Mouse (Mus musculus): ENCODE results near the gene Lbhd2. TPM values are rescaled to one million over a fixed set of nuclear protein-coding genes. Genes with fewer than 3 reads are reported as not detected.

The Lbhd2 gene
- polyA plus RNA-seq (2016; fragmentation: Nextera tagmentation; extraction: Ambion mirVana) = not detected in 2 replicates

DNA sequence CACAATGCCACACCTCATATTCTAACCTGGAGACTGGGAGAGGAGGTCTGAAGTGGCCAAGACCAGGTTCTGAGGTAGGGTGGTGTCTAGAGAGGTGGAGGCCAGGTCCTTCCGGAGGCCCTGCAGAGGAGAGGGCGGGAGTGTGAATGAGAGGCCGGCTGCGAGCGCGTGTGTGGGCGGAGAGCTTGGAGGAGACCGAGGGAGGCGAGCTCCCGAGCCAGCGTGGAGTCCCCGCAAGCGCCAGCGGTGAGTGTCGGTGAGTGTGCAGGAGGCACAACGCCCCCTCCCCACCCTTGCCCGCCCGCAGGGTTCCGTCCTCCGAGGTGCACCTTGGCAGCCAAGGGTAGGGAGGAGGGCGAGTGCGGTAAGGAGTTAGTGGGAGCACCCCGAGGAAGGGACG, at the start of gene Lbhd2:
Lbhd2 (plus strand) TSS at position 188 of the 400 bp plus-strand sequence.
- DNase-seq (ENCODE audit: low spot score) = no peak

DNA sequence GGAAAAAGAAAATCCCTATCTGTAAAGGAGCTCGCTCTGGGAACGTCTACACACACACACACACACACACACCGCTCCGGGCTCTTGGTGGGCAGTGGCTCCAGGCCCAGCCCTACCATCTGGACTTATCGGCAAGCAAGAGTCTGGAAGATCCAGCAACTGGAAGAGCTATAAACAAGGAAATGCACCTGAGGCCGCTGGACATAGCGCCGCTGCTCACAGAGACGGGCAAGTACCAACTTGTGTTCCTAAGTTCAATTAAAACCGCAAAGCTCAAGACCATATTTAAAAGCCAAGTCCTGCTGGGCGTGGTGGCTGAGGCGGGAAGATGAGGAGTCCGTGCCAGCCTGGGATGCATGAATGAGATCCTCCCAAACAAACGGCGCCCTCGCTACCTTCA, 45.9 kb upstream of the Lbhd2 start:
- peaks cover 56% of the 10 kb centered on the region for H3K4me1 ChIP-seq
- no peaks in the 10 kb centered on the region for H3K27me3 ChIP-seq (replicated peaks; ENCODE audit: low read depth, poor library complexity, severe bottlenecking)
- H3K36me3 ChIP-seq (replicated peaks) = peaks cover 5% of the 10 kb centered on the region; the same call in 1 of the 2 replicates
- H3K9me3 ChIP-seq = no peaks in the 10 kb centered on the region
- DNase-seq (ENCODE audit: low spot score) = no peak
- WGBS = 91% methylated on average over 16 of the region's 16 CpGs
- no peak overlapping the region for H3K4me3 ChIP-seq
- H3K27ac ChIP-seq (replicated peaks) = peak overlapping the region; percentile 26; the same call in 1 of the 2 replicates

More for the DNA sequence above, at the start of gene Lbhd2:
- Histone ChIP-seq H3K27me3 (replicated peaks; ENCODE audit: low read depth, poor library complexity, severe bottlenecking) (peaks cover 83% of the 10 kb centered on the region), H3K27ac (replicated peaks) (no peak within 1 kb of the TSS), H3K9me3 (no peaks in the 10 kb centered on the region), H3K4me1 (peaks cover 19% of the 10 kb centered on the region), H3K4me3 (peak within 1 kb of the TSS; percentile 45), H3K36me3 (replicated peaks) (no peaks in the 10 kb centered on the region)
- WGBS = 2% methylated on average over 23 of the region's 24 CpGs

DNA sequence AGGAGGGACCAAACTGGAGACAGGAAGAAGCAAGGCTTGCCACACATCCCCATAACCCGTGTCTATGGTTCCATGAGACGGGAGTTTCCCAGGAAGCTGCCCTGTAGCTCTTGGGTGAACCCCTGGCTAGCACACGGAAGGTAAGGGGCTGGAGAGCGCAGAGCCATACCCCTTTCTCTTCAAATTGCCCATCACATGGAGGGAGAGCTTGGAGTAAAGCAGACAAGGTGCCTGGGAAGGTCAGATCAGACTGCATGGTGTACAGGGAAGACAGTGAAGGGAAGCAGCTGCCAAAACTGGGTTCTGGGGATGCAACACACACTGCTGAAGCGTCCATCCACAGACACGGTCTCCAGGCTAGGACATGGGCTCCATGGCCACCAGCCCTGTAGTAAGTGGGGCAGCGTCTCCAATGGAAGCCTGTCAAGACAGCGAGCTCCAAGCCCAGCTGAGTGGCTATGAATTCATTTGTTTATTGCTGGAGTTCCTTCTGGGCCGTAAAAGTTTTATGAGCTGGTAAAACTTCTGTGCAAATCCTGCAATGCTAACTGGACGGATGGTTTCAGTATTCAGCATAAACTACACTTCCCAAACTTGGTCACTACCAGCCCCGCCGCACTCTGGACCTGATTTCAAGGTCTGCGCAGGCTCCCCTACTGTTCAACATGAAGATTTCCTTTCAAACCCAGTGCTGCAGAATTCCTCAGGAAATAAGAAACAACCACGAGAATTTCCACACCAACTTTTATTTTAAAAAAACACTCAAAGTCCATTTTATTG, 45.1 kb upstream of the Lbhd2 start:
- H3K4me1 ChIP-seq = peaks cover 48% of the 10 kb centered on the region
- no peak for DNase-seq (ENCODE audit: low spot score)

DNA sequence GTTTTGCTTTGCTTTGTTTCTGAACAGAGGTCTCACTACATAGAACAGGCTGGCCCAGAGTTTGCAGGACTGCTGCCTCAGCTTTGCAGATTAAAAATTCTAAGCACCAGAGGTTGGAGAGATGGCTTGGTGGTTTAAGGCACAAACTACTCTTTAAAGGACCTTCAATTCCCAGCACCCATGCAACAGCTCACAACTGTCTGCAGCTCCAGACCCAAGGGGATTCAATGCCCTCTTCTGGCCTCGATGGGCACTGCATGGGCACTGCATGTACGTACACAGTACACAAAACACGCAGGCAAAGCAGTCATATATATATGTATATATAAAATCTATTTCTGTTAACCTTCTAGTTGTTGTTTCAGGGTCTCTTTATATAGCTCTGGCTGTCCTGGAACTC, 42.4 kb upstream of the Lbhd2 start:
- 92% methylated on average over 3 of the region's 3 CpGs for WGBS
- no peak for DNase-seq (ENCODE audit: low spot score)
- no peak overlapping the region for H3K27ac ChIP-seq (replicated peaks)
- peaks cover 7% of the 10 kb centered on the region; the same call in 1 of the 2 replicates for H3K36me3 ChIP-seq (replicated peaks)
- H3K27me3 ChIP-seq (replicated peaks; ENCODE audit: low read depth, poor library complexity, severe bottlenecking) = no peaks in the 10 kb centered on the region
- no peaks in the 10 kb centered on the region for H3K9me3 ChIP-seq
- peaks cover 48% of the 10 kb centered on the region for H3K4me1 ChIP-seq
- H3K4me3 ChIP-seq = no peak overlapping the region

More for the DNA sequence above, 45.1 kb upstream of the Lbhd2 start:
- no peak overlapping the region for H3K4me3 ChIP-seq
- H3K27me3 ChIP-seq (replicated peaks; ENCODE audit: low read depth, poor library complexity, severe bottlenecking) = no peaks in the 10 kb centered on the region
- peaks cover 5% of the 10 kb centered on the region; the same call in 1 of the 2 replicates for H3K36me3 ChIP-seq (replicated peaks)
- H3K27ac ChIP-seq (replicated peaks) = peak overlapping the region; percentile 26; the same call in 1 of the 2 replicates
- 89% methylated on average over 14 of the region's 14 CpGs for WGBS
- no peaks in the 10 kb centered on the region for H3K9me3 ChIP-seq

DNA sequence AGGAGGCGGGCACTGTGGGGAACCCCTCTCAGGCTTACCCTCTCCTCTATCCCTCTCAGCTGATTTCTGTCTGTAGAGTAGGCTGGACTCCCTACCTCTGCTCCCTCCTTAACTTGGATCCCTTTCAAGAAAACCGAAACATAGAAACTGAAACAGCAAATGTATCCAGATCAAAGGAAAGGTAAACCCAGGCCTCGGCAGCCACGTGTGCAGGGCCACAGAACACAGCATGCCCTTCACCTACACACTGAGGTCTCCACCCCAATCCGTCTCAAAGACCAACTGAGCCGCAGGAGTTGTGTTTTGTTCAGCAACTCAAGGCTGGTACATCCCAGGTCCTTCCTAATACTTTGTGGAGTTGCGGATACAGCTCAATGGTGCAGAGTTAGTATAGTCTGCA, 39.5 kb upstream of the Lbhd2 start:
- Histone ChIP-seq H3K36me3 (replicated peaks) (0 out of 2 replicates have a peak, but pooled peaks cover 2% of the 10 kb centered on the region), H3K4me3 (no peak overlapping the region), H3K4me1 (peaks cover 54% of the 10 kb centered on the region), H3K27me3 (replicated peaks; ENCODE audit: low read depth, poor library complexity, severe bottlenecking) (no peaks in the 10 kb centered on the region), H3K27ac (replicated peaks) (no peak overlapping the region), H3K9me3 (no peaks in the 10 kb centered on the region)
- 89% methylated on average over 7 of the region's 7 CpGs for WGBS
- DNase-seq (ENCODE audit: low spot score) = no peak

DNA sequence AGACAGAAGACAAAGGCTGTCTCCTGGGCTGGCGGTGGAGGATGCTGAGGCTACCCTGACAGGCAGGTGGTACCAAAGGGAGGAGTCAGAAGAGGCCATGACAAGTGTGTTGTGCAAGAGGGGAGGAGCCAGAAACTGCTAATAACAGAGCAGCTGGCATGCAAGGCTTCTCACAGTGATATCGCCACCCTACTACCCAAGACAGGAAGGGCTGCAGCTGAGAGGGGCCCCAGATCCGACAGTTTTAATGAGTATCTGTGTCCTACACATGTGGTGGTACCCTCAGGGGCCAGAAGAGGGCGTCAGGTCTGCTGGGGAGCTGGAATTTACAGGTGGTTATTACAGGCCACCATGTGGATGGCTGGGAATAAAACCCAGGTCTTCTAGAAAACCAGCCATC, 36.4 kb upstream of the Lbhd2 start:
- 54% methylated on average over 4 of the region's 4 CpGs for whole genome bisulfite sequencing
- no peaks in the 10 kb centered on the region for H3K9me3 ChIP-seq
- DNase-seq (ENCODE audit: low spot score) = no peak
- H3K27me3 ChIP-seq (replicated peaks; ENCODE audit: low read depth, poor library complexity, severe bottlenecking) = no peaks in the 10 kb centered on the region
- H3K27ac ChIP-seq (replicated peaks) = no peak overlapping the region
- peaks cover 54% of the 10 kb centered on the region for H3K4me1 ChIP-seq
- H3K4me3 ChIP-seq = no peak overlapping the region
- 0 out of 2 replicates have a peak, but pooled peaks cover 2% of the 10 kb centered on the region for H3K36me3 ChIP-seq (replicated peaks)

DNA sequence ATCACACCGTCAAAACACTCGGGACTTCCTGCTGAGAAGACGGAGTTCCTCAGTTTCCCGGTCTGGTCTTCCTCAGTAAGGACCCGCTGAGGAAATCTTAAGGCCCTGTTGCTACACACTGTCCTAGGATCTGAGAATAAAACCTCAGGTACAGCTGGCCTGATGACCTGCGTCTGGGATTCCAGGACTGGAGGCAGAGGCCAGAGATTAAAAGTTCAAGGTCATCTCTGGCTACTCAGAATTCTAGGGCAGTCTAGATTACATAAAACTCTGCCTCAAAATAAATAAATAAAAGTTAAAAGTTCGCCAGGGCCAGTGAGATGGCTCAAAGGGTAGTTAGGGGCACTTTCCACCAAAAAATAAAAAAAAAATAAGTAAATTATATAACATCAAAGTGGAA, 34.7 kb upstream of the Lbhd2 start:
- H3K4me1 ChIP-seq = peaks cover 64% of the 10 kb centered on the region
- H3K36me3 ChIP-seq (replicated peaks) = 0 out of 2 replicates have a peak, but pooled peaks cover 2% of the 10 kb centered on the region
- 84% methylated on average over 7 of the region's 7 CpGs for WGBS
- H3K27ac ChIP-seq (replicated peaks) = no peak overlapping the region
- H3K27me3 ChIP-seq (replicated peaks; ENCODE audit: low read depth, poor library complexity, severe bottlenecking) = no peaks in the 10 kb centered on the region
- H3K9me3 ChIP-seq = no peaks in the 10 kb centered on the region
- DNase-seq (ENCODE audit: low spot score) = no peak
- no peak overlapping the region for H3K4me3 ChIP-seq

DNA sequence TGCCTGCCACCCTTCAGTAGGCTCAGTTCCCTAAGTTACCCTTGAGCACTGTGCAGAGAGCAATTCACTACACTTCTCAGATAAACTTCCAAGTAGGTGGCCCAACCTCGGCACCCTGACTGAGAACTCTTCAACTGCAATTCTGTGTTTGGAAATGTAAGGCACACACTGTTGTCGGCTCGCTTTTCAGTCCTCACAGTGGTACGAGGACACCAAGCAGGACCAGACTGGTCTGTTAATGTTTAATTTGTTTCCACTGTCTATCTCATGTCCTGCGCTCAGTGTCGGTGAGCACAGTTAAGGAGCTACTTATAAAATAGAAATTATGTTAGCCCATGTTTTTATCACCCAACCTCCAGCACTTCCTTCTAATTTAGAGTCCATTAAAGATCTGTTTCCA, 33.2 kb upstream of the Lbhd2 start:
- no peak overlapping the region for H3K27ac ChIP-seq (replicated peaks)
- peaks cover 57% of the 10 kb centered on the region for H3K4me1 ChIP-seq
- WGBS = 87% methylated on average over 6 of the region's 6 CpGs

DNA sequence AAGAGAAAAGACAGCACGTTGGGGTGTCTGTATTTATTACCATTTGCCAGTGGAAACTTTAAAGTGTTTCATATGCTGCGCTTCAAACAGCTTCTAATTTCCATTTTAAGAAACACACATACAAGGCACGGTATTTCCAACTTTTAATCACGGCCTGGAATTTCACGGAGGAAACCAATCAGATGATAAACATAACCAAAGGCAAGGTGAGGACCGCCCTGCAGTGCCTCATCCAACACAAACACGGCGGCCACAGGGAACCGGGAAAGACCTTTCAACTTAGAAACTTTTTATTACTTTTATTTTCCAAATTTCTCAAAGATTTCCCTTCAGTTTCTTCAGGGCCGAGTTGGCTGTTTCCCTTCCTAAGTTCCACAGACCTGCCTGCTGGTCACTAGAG, 31.9 kb upstream of the Lbhd2 start:
- DNase-seq (ENCODE audit: low spot score) = no peak
- WGBS = 86% methylated on average over 10 of the region's 10 CpGs
- Histone ChIP-seq H3K27ac (replicated peaks) (no peak overlapping the region), H3K4me1 (peaks cover 50% of the 10 kb centered on the region), H3K27me3 (replicated peaks; ENCODE audit: low read depth, poor library complexity, severe bottlenecking) (no peaks in the 10 kb centered on the region), H3K9me3 (no peaks in the 10 kb centered on the region), H3K36me3 (replicated peaks) (no peaks in the 10 kb centered on the region), H3K4me3 (peak overlapping the region; percentile 98; the same call in 1 of the 2 replicates)

More for the DNA sequence above, 33.2 kb upstream of the Lbhd2 start:
- no peaks in the 10 kb centered on the region for H3K9me3 ChIP-seq
- DNase-seq (ENCODE audit: low spot score) = no peak
- H3K36me3 ChIP-seq (replicated peaks) = no peaks in the 10 kb centered on the region
- H3K4me3 ChIP-seq = no peak overlapping the region
- no peaks in the 10 kb centered on the region for H3K27me3 ChIP-seq (replicated peaks; ENCODE audit: low read depth, poor library complexity, severe bottlenecking)

DNA sequence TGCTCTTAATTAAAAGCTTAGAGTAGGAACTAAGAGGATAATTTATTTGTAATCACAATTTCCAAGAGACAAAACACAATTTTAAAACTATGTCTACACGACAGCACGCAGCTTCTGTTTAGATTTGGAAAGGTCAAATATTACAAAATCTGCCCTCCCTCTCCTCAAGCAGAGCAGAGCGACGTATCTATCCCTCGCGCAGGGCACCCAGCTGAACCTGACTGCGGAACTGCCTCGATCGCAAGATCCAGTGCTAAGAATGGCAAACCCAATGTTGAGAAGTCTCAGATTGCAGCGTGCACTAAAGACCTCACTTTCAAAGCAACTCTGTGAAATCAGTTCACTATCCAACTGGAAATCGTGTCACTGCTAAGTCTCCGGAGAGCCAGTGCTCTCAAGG, 31.1 kb upstream of the Lbhd2 start:
- Histone ChIP-seq H3K36me3 (replicated peaks) (no peaks in the 10 kb centered on the region), H3K9me3 (no peaks in the 10 kb centered on the region), H3K4me1 (peaks cover 41% of the 10 kb centered on the region), H3K27ac (replicated peaks) (0 out of 2 replicates have a peak overlapping the region, but pooled peaks have one; percentile 37), H3K27me3 (replicated peaks; ENCODE audit: low read depth, poor library complexity, severe bottlenecking) (no peaks in the 10 kb centered on the region), H3K4me3 (peak overlapping the region; percentile 98)
- DNase-seq (ENCODE audit: low spot score) = no peak
- WGBS = 81% methylated on average over 12 of the region's 12 CpGs

DNA sequence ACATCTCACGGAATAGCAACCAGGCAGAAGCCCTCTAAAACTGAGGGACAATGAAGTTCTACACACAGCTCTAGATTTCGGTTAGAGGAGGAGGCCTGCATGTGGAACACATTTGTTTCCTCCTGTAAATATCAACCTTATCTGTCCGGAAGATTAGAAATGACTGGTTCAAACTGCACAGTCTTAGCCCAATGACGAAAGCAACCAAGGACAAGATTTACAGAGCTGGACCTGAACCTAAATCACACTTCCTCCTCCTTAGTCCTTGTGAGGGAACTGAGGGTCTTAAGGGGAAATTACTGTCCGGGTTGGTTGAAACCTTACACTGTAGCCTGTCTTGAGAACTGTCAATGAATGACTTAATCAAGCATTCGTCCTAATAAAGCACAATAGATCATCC, 30.6 kb upstream of the Lbhd2 start:
- 42% methylated on average over 6 of the region's 6 CpGs for WGBS
- Histone ChIP-seq H3K4me1 (peaks cover 39% of the 10 kb centered on the region), H3K9me3 (no peaks in the 10 kb centered on the region), H3K27me3 (replicated peaks; ENCODE audit: low read depth, poor library complexity, severe bottlenecking) (no peaks in the 10 kb centered on the region), H3K36me3 (replicated peaks) (no peaks in the 10 kb centered on the region), H3K27ac (replicated peaks) (0 out of 2 replicates have a peak overlapping the region, but pooled peaks have one; percentile 37), H3K4me3 (peak overlapping the region; percentile 98)
- no peak for DNase-seq (ENCODE audit: low spot score)

DNA sequence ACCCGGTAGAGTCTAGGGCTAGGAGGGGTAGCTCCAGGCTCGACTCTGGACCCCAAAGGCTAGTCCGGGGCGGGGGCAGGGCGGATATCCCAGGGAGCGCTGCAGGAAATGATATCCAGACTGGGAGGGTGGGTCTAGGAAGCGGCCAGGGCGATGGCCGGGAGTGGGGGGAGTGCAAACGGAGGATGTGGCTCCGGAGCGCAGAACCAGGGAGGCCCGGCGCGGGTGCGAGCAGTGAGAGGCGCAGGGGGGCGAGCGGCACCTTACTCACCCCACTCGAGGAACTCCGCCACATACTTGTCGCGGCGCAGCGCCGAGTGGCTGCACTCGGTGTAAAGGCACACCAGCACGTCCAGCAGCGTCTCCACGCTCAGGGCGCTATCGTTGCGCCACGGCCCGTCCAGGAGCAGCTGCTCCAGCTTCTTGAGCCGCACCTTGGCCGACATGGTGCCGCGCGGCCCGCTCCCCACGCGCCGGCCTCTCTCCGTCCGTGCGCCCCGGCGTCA, 29.7 kb upstream of the Lbhd2 start:
- peak; percentile 72 for DNase-seq (ENCODE audit: low spot score)
- under 1% methylated on average over 49 of the region's 49 CpGs for WGBS
- peaks cover 37% of the 10 kb centered on the region for H3K4me1 ChIP-seq
- no peaks in the 10 kb centered on the region for H3K9me3 ChIP-seq
- H3K27ac ChIP-seq (replicated peaks) = peak overlapping the region; percentile 95
- no peaks in the 10 kb centered on the region for H3K27me3 ChIP-seq (replicated peaks; ENCODE audit: low read depth, poor library complexity, severe bottlenecking)
- H3K4me3 ChIP-seq = peak overlapping the region; percentile 98
- H3K36me3 ChIP-seq (replicated peaks) = no peaks in the 10 kb centered on the region
